Mouse (Mus musculus) small intestine, adult 2 months (tissue): Measurements from ENCODE around the gene Kdm2b. TPM values are rescaled to one million over a fixed set of nuclear protein-coding genes. Genes with fewer than 3 reads are reported as not detected.

Experiments used
- H3K27ac ChIP-seq: fragments of 200-500 bp; 2 replicates; pipeline ENCODE4 v1.5.1; 2012; ENCODE audit warnings: low read depth, low read length, control low read depth, inconsistent platforms; ENCODE audit not compliant: insufficient read depth
- H3K27me3 ChIP-seq: fragments of 200-500 bp; 2 replicates; pipeline ENCODE4 v1.6.1; 2012; ENCODE audit warnings: mild to moderate bottlenecking, moderate library complexity, low read length, inconsistent platforms; ENCODE audit not compliant: control insufficient read depth, insufficient read depth
- H3K36me3 ChIP-seq: fragments of 200-500 bp; 2 replicates; pipeline ENCODE4 v1.6.1; 2012; ENCODE audit warnings: mild to moderate bottlenecking, low read length, control low read depth, inconsistent platforms; ENCODE audit not compliant: control insufficient read depth, insufficient read depth
- H3K4me1 ChIP-seq: fragments of 200-500 bp; 2 replicates; pipeline ENCODE4 v1.6.1; 2012; ENCODE audit warnings: low read length, inconsistent platforms, mixed read lengths; ENCODE audit not compliant: control insufficient read depth, insufficient read depth, insufficient read length
- H3K4me3 ChIP-seq: fragments of 200-500 bp; 2 replicates; pipeline ENCODE4 v1.5.1; 2012; ENCODE audit warnings: low read depth, mild to moderate bottlenecking, control low read depth, inconsistent platforms, low read length, moderate library complexity
- CTCF ChIP-seq: fragments of 200-500 bp; IDR thresholded peaks from 2 replicates; pipeline ENCODE4 v1.5.1; 2012; ENCODE audit warnings: low read depth, mild to moderate bottlenecking, control low read depth, inconsistent platforms, low read length, moderate library complexity, mixed read lengths; ENCODE audit not compliant: insufficient replicate concordance, insufficient read length; ENCODE audit errors: extremely low read depth
- POLR2A ChIP-seq: fragments of 200-500 bp; IDR thresholded peaks from 2 replicates; pipeline ENCODE4 v1.6.1; 2012; ENCODE audit warnings: low read depth, mild to moderate bottlenecking, control low read depth, inconsistent platforms, low read length, moderate library complexity
- WGBS: fragments of 180-500 bp; shearing (Covaris S2); methylation state at CpG from one replicate; pipeline ENCODE4 v1.1.7; 2018; 5-methylcytosine and 5-hydroxymethylcytosine counted together
- polyA plus RNA-seq: library from polyadenylated mRNA; depleted of rRNA; stranded (reverse); fragments of >200 nt; gene quantifications from 2 replicates; pipeline ENCODE4 v1.2.3, GENCODE M21; 2012

Kdm2b gene
- polyA plus RNA-seq, 1 experiment, result 12.0 TPM

DNA sequence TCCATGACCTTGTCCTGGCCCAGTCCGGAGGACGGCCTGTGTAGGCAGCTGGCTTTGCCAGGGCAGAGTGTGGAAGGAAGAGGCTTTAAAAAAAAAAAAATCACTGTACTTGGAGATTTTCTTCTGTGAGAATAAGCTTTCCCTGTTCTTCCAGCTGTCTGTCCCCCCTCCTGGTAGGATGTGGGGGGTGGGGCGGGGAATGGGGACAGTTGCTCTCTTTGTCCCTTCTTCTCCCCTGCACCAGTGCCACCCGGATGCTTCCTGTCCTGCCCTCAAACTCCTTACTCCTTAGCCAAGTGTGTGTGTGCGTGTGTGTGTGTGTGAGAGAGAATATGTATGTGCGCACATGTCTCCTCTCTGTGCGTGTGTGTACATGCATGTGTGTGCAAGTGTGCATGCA is 40.1 kb upstream of the Kdm2b start:
- Histone ChIP-seq H3K36me3 (peaks cover 15% of the 10 kb centered on the region), H3K27me3 (no peaks in the 10 kb centered on the region), H3K4me1 (peaks cover 27% of the 10 kb centered on the region), H3K4me3 (no peak overlapping the region), H3K27ac (no peak overlapping the region)
- 93% methylated on average over 7 of the region's 7 CpGs for WGBS
- TF ChIP-seq POLR2A, result no peak
- no peak for TF ChIP-seq CTCF

DNA sequence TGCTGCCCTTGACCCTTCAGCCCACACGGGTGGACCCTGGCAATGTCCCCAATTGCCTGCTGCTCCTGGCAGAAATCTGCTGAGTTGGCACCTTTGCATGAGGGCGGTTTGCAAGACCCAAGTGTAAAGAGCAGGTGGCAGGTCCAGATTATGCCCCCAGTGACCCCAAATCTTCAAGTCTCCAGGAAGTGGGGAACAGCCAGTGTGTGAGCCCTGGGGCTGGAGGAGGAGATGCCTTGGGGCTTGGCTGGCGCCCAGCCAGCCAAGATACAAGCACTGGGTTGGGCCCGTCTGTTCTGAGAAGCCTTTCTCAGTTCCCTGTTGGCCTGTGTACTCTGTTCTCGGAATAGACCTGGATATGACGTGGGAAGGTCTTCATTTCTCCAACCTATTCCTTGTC is 37.8 kb upstream of the Kdm2b start:
- Histone ChIP-seq H3K4me3 (no peak overlapping the region), H3K27me3 (no peaks in the 10 kb centered on the region), H3K36me3 (peaks cover 15% of the 10 kb centered on the region), H3K4me1 (peaks cover 20% of the 10 kb centered on the region), H3K27ac (peak overlapping the region; percentile 90)
- WGBS, result 9% methylated on average over 6 of the region's 6 CpGs
- TF ChIP-seq CTCF (no peak), POLR2A (0 out of 2 replicates have a peak, but pooled peaks have one; percentile 20)

DNA sequence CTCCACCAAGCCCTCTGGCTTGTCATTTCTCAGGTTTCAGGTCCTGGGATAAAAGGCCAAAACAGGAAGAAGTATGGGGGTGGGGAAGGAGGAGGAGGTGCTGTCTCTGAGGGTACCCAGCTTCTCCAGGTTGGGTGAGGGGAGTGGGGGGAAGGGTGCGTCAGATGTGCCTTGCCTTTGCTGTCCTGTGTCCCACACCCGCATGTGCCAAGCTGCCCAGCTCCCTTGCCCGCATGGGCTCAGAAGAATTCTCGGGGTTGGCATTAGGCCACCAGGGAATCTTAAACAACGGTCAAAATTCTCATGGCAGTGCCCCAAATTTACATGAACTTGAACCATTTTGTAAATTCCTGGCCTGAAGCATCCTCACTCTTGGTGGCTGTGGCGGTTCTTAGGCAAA is 36.8 kb upstream of the Kdm2b start:
- 67% methylated on average over 6 of the region's 6 CpGs for WGBS
- H3K27ac ChIP-seq, result peak overlapping the region; percentile 83
- TF ChIP-seq CTCF (no peak), POLR2A (no peak)

DNA sequence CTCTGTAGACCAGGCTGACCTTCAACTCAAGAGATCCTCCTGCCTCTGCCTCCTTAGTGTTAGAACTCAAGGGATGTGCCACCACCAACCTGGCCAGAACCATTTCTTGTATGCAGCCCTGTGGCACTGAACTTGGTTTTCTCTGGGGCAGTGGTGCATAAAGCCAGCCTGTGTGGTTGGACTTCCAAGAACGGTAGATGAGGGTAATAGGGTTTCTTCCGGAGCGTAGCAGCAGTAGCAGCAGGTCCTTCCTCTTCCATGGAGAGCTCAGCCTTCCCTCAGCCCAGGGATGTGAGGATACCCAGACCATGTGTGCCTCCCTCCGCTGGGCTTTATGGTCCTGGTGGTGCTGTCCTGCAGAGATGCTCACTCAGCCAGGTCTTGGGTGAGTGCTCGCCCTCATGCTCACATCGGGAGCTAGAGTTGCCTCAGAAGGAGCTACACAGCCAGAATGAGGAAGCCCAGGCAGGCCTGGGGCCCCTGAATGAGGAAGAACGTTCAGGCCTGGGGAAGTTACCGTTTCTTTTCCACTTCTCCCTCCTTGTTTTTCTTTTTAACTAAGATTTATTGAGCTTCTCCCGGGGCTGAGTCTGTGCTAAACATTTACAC is 35.4 kb upstream of the Kdm2b start:
- WGBS, result 69% methylated on average over 9 of the region's 9 CpGs
- Histone ChIP-seq H3K27me3 (no peaks in the 10 kb centered on the region), H3K4me1 (peaks cover 22% of the 10 kb centered on the region), H3K27ac (peak overlapping the region; percentile 47), H3K4me3 (no peak overlapping the region), H3K36me3 (peaks cover 8% of the 10 kb centered on the region)
- no peak for TF ChIP-seq POLR2A
- no peak for TF ChIP-seq CTCF

More for the DNA sequence above, 36.8 kb upstream of the Kdm2b start:
- Histone ChIP-seq H3K27me3 (no peaks in the 10 kb centered on the region), H3K36me3 (peaks cover 15% of the 10 kb centered on the region), H3K4me1 (peaks cover 22% of the 10 kb centered on the region), H3K4me3 (no peak overlapping the region)

DNA sequence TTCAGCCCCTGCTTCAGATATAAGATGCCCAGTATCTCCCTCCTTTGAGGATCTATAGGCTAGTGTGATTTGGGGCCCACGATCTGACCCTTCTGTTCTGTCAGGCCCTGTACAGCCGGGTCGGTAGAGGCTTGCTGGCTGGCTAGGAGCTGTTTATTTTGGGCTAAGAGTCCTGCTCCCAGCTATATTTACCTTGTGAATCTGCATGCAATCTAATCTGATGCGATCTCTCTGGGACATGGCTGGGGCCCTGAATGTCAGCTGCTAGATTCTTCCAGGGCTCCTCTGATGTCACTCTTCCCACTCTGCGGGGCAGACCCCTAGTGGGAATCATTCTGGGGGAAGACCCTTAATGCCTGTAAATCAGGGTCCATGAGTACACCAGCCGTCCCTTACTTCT is 34.7 kb upstream of the Kdm2b start:
- WGBS, result 87% methylated on average over 6 of the region's 6 CpGs
- H3K27me3 ChIP-seq, result no peaks in the 10 kb centered on the region
- H3K27ac ChIP-seq, result no peak overlapping the region
- TF ChIP-seq CTCF (no peak), POLR2A (no peak)
- H3K4me3 ChIP-seq, result no peak overlapping the region
- peaks cover 22% of the 10 kb centered on the region for H3K4me1 ChIP-seq
- H3K36me3 ChIP-seq, result peaks cover 4% of the 10 kb centered on the region

DNA sequence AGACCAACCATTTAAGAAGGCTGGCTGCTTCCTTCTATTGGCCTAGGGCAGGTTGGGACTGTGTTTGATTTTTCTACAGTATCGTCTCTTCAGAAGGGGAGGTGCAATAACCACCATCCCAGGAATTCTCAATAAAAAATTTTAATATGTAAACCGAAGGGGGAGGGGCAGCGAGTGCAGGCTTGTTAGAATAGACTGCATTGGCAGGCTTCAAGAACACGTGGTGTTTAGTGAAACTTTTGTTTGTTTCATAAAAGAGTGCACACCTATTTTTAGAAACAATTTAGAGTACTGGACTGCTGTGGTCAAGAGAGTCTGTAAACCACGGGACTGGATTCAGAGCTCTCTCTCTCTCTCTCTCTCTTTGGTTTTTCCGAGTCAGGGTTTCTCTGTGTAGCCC is 33.4 kb upstream of the Kdm2b start:
- peaks cover 24% of the 10 kb centered on the region for H3K4me1 ChIP-seq
- 61% methylated on average over 6 of the region's 6 CpGs for WGBS
- no peak overlapping the region; the same call in 1 of the 2 replicates for H3K27ac ChIP-seq
- H3K4me3 ChIP-seq, result no peak overlapping the region
- H3K27me3 ChIP-seq, result no peaks in the 10 kb centered on the region
- TF ChIP-seq CTCF, result no peak
- TF ChIP-seq POLR2A, result no peak
- 0 out of 2 replicates have a peak, but pooled peaks cover 1% of the 10 kb centered on the region for H3K36me3 ChIP-seq

DNA sequence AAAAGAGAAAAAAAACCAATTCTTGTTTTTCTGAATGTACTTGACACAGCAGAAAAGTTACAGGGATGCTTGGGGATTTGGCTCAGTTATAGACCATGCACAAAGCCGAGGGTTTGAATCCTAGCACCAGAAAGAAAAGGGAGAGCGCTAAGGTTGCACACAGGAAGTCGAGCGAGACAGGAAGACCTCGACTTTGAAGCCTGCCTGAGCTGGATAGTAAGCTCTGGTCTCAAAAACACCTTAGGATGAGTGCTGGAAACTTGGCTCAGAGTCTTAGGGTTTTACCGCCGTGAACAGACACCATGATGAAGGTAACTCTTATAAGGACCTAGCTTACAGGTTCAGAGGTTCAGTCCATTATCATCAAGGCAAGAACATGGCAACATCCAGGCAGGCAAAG is 31.8 kb upstream of the Kdm2b start:
- H3K4me1 ChIP-seq, result peaks cover 19% of the 10 kb centered on the region
- 0 out of 2 replicates have a peak, but pooled peaks cover 1% of the 10 kb centered on the region for H3K36me3 ChIP-seq
- no peak overlapping the region for H3K4me3 ChIP-seq
- WGBS, result 85% methylated on average over 7 of the region's 7 CpGs
- H3K27me3 ChIP-seq, result no peaks in the 10 kb centered on the region
- H3K27ac ChIP-seq, result no peak overlapping the region
- TF ChIP-seq CTCF, result no peak
- no peak for TF ChIP-seq POLR2A

DNA sequence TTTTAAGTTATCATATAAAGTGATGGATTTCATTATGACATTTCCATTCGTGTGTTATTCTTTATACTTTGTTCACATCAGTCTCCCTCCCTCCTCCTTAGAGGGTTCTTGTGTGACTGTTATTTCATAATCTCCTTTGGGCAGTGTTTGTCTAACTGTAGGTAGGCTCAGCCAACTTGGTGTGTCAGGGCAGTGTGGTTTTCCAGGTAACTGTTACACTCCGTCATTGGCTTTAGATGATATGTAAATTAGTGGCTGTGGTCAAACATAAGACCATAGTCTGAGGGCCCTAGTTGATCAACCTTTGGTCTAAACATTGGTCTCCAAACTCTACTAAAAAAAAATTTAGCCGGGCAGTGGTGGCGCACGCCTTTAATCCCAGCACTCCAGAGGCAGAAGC is 30.8 kb upstream of the Kdm2b start:
- H3K36me3 ChIP-seq, result 0 out of 2 replicates have a peak, but pooled peaks cover 1% of the 10 kb centered on the region
- 86% methylated on average over 5 of the region's 5 CpGs for WGBS
- TF ChIP-seq POLR2A (no peak), CTCF (no peak)
- peaks cover 15% of the 10 kb centered on the region for H3K4me1 ChIP-seq
- no peak overlapping the region for H3K27ac ChIP-seq
- no peaks in the 10 kb centered on the region for H3K27me3 ChIP-seq
- no peak overlapping the region for H3K4me3 ChIP-seq
